Mouse (Mus musculus) C2C12 (cell line): ENCODE results near the gene Secisbp2l. TPM values are rescaled to one million over a fixed set of nuclear protein-coding genes. Genes with fewer than 3 reads are reported as not detected.

ENCODE experiments used
- H3K27me3 ChIP-seq: one replicate; pipeline ENCODE4 v1.6.1; 2011; ENCODE audit not compliant: control insufficient read depth, insufficient read depth, insufficient read length
- H3K36me3 ChIP-seq: one replicate; pipeline ENCODE4 v1.6.1; 2011; ENCODE audit not compliant: control insufficient read depth, insufficient read depth
- H3K4me3 ChIP-seq: one replicate; pipeline ENCODE4 v1.5.1; 2011; ENCODE audit warnings: mild to moderate bottlenecking, control low read depth; ENCODE audit not compliant: poor library complexity, insufficient read depth, severe bottlenecking
- H3K79me2 ChIP-seq: one replicate; pipeline ENCODE4 v1.6.1; 2011; ENCODE audit not compliant: control insufficient read depth, insufficient read depth
- H3K79me3 ChIP-seq: one replicate; pipeline ENCODE4 v1.6.1; 2011; ENCODE audit warnings: low read depth, control low read depth
- H3ac ChIP-seq: one replicate; pipeline ENCODE3; 2011; ENCODE audit warnings: low read depth; ENCODE audit not compliant: control insufficient read depth, insufficient read length
- CEBPB ChIP-seq: IDR thresholded peaks from one replicate; pipeline ENCODE4 v1.6.1; 2011; ENCODE audit warnings: low read depth, mild to moderate bottlenecking, control low read depth, moderate library complexity
- CTCF ChIP-seq: IDR thresholded peaks from one replicate; pipeline ENCODE4 v1.5.1; 2011; ENCODE audit not compliant: control insufficient read depth, insufficient read depth, insufficient read length
- FOSL1 ChIP-seq: IDR thresholded peaks from one replicate; pipeline ENCODE4 v1.8.0; 2011; ENCODE audit warnings: mild to moderate bottlenecking, low read length; ENCODE audit not compliant: poor library complexity, insufficient read depth, severe bottlenecking
- MAX ChIP-seq: IDR thresholded peaks from one replicate; pipeline ENCODE4 v1.6.1; 2011; ENCODE audit warnings: mild to moderate bottlenecking, control low read depth
- MYOD1 ChIP-seq: IDR thresholded peaks from one replicate; pipeline ENCODE4 v1.6.1; 2011; ENCODE audit warnings: low read depth; ENCODE audit not compliant: control insufficient read depth, insufficient read length
- MYOG ChIP-seq: IDR thresholded peaks from one replicate; pipeline ENCODE4 v1.6.1; 2011; ENCODE audit not compliant: control insufficient read depth, insufficient read length; ENCODE audit errors: extremely low read depth
- USF1 ChIP-seq: IDR thresholded peaks from one replicate; pipeline ENCODE4 v1.6.1; 2011; ENCODE audit warnings: low read depth, mild to moderate bottlenecking, control low read depth, moderate library complexity
- polyA plus RNA-seq: library from polyadenylated mRNA; unstranded; fragments of >200 nt; fragmentation: generic; extraction: Trizol; gene quantifications from one replicate; pipeline ENCODE4 v1.2.1, GENCODE M21; 2012; ENCODE audit warnings: missing spikeins

Gene Secisbp2l
- polyA plus RNA-seq, 1 experiment = 5.7 TPM

DNA sequence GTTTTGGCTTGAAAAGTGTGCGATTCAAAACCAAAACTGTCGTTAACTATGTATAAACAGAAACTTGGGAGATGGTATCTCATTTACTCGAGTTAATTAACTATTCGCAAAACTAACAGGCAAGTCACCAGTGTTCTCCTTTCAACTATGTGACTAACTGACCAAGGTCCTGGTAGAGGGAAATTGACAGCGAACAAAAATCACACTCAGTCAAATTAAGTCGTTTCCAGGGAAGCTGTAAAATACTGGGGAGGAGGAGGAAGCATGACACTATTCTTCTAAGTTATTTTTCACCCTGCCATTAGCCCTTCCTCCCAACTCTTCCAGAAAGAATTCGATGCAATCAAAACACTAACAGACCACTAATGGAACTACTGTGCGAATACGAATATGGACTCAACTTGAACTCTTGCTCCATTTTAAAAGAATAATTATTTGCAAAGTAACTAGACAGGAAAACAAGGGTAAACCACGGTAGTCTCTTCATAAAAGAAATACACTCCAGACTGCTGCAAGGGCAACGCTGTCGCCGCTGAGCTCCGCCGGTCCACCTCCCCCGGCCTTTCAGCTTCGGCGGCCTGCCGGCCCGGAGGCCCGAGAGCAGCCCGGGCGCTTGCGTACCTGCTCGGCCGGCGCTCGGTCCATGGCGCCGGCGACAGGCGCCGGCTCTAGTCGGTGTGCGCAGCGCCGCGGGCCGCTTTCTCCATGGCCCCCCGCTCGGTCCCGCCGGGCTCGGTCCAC lies 522 bp downstream of the Secisbp2l start:
- TF ChIP-seq FOSL1 (no peak), MAX (no peak), USF1 (no peak), CEBPB (no peak), CTCF (no peak), MYOD1 (no peak), MYOG (no peak)
- H3K27me3 ChIP-seq = no peaks in the 10 kb centered on the region
- H3K36me3 ChIP-seq = peaks cover 9% of the 10 kb centered on the region
- H3K79me2 ChIP-seq = peaks cover 54% of the 10 kb centered on the region
- peak overlapping the region; percentile 81 for H3ac ChIP-seq
- peaks cover 45% of the 10 kb centered on the region for H3K79me3 ChIP-seq
- H3K4me3 ChIP-seq = peak overlapping the region; percentile 75

DNA sequence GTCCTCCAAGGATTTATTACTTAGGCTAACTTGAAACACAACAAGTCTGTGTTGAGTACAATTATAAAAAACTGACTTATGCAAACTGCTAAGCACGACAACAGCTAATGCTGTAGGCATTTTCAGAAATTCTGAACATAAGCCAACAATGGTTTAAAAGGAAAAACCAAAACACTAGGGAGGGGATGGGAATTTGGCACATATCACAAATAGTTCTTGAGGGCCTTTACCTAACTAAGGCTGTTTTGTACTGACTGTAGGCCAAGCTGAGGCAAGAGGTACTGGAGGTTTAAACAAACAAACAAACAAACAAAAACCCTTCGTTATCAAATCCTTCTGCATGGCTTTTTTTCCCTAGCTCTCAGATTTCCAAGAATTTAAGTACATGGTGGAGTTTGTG lies 1.7 kb downstream of the Secisbp2l start:
- peaks cover 51% of the 10 kb centered on the region for H3K79me3 ChIP-seq
- TF ChIP-seq USF1 (no peak), CEBPB (no peak), CTCF (no peak), MAX (no peak), FOSL1 (no peak), MYOD1 (no peak)
- H3K27me3 ChIP-seq = no peaks in the 10 kb centered on the region
- peak overlapping the region; percentile 75 for H3K4me3 ChIP-seq
- no peak overlapping the region for H3ac ChIP-seq
- peaks cover 9% of the 10 kb centered on the region for H3K36me3 ChIP-seq
- peaks cover 63% of the 10 kb centered on the region for H3K79me2 ChIP-seq

DNA sequence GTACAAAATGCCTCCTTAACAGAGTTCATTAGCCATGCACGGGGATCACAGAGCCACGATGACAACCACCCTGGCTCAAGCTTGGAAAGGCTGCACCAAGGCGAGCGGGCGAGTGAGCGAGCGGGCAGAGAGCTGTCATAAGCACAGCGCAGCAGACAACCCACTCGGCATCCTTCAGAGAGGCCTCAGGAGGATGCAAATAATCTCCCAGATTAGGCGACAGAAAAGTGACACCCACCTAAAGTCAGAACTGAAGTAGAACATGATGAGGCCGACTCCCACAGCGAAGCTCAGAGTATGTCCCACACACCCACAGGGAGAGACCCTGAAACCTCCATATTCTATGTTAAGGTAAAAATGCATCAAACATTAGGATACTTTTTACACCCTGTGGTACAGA lies 4.3 kb downstream of the Secisbp2l start:
- peaks cover 25% of the 10 kb centered on the region for H3K36me3 ChIP-seq
- peaks cover 61% of the 10 kb centered on the region for H3K79me3 ChIP-seq
- H3ac ChIP-seq = no peak overlapping the region
- H3K79me2 ChIP-seq = peaks cover 77% of the 10 kb centered on the region
- no peaks in the 10 kb centered on the region for H3K27me3 ChIP-seq
- no peak for TF ChIP-seq MYOD1
- no peak for TF ChIP-seq USF1
- no peak for TF ChIP-seq FOSL1
- TF ChIP-seq CEBPB = no peak
- no peak for TF ChIP-seq MYOG
- TF ChIP-seq MAX = no peak
- no peak for TF ChIP-seq CTCF
- H3K4me3 ChIP-seq = no peak overlapping the region

DNA sequence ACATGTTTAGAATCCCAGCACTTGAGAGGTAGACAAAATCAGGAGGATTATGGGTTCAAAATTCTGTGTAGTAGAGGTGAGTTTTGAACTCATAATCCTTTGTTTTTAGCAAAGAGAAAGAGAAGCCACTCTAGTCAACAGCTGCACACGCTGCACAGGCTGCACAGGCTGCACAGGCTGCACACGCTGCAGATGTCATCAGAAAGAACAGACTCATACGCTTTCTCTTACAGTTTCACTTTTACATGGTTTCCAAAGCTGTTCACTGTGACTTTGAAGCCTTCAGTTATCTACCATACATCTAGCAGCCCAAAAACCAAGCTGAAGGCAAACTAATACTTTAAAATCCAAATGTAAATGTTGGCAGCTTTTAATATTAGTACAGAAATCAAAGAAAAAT lies 5.7 kb downstream of the Secisbp2l start:
- peaks cover 72% of the 10 kb centered on the region for H3K79me2 ChIP-seq
- H3K27me3 ChIP-seq = no peaks in the 10 kb centered on the region
- H3ac ChIP-seq = no peak overlapping the region
- peaks cover 61% of the 10 kb centered on the region for H3K79me3 ChIP-seq
- H3K4me3 ChIP-seq = no peak overlapping the region
- TF ChIP-seq USF1 = no peak
- H3K36me3 ChIP-seq = peaks cover 38% of the 10 kb centered on the region

DNA sequence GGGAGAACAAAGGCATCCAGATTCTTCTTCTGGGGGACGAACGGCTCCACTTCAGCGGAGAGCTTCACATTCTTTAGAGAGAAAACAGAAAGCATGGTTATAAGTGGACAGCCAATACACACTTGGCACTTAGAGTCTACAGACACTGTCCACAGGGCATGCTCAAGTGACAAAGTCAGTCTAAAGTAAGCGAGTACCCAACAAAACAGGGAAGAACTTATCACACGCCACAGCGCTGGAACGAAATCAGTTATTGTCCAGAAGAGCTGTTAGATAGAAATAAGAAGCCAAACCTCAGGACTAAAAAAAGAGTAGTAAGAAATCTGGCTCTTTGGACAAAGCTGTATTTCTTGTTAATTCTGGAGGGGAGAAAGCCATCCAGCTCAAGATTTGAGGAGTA lies 7.0 kb downstream of the Secisbp2l start:
- Histone ChIP-seq H3K79me2 (peaks cover 64% of the 10 kb centered on the region), H3ac (no peak overlapping the region), H3K36me3 (peaks cover 44% of the 10 kb centered on the region), H3K79me3 (peaks cover 48% of the 10 kb centered on the region), H3K4me3 (no peak overlapping the region), H3K27me3 (no peaks in the 10 kb centered on the region)
- TF ChIP-seq USF1 (no peak), CTCF (no peak), CEBPB (no peak), MYOG (no peak), MAX (no peak)

DNA sequence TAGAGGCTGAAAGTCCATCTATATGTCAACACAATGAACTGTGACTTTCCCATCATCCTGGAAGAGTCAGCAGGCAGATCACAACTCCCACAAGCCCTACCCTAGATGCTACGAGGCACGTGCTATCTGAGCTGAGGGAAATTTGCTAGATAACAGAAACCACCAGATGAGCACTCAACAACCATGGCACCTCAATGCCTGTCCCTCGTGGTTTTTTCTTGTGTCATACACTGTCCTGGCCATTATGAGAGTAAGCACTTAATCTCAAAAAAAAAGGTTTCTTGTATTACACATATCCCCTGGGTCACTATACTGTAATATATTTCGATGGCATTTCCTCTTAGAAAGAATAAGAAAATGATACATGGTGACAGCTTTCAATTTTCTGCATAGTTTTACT lies 7.8 kb downstream of the Secisbp2l start:
- Histone ChIP-seq H3ac (no peak overlapping the region), H3K36me3 (peaks cover 42% of the 10 kb centered on the region), H3K79me3 (peaks cover 40% of the 10 kb centered on the region), H3K4me3 (no peak overlapping the region), H3K79me2 (peaks cover 62% of the 10 kb centered on the region), H3K27me3 (no peaks in the 10 kb centered on the region)
- TF ChIP-seq FOSL1 = no peak
- TF ChIP-seq CTCF = no peak
- TF ChIP-seq MYOD1 = no peak
- no peak for TF ChIP-seq MYOG
- no peak for TF ChIP-seq CEBPB
- TF ChIP-seq MAX = no peak
- no peak for TF ChIP-seq USF1
